Mouse (Mus musculus) bone marrow, adult 2 months (tissue): ENCODE measurements around the gene Herc4. TPM values are rescaled to one million over a fixed set of nuclear protein-coding genes. Genes with fewer than 3 reads are reported as not detected.
A peak's percentile ranks its signal among the peaks of the same experiment; 100 is the strongest.

Experiments used
- H3K27ac ChIP-seq: fragments of 200-500 bp; 2 replicates; pipeline ENCODE4 v1.5.1; 2012; ENCODE audit warnings: low read depth, mild to moderate bottlenecking, control low read depth, inconsistent platforms, low read length; ENCODE audit not compliant: control insufficient read depth, poor library complexity, insufficient read depth
- H3K4me1 ChIP-seq: fragments of 200-500 bp; 2 replicates; pipeline ENCODE4 v1.6.1; 2011; ENCODE audit warnings: low read length; ENCODE audit not compliant: control insufficient read depth, insufficient read depth
- H3K4me3 ChIP-seq: fragments of 200-500 bp; replicated peaks from 2 replicates; pipeline ENCODE3; 2011; ENCODE audit warnings: mild to moderate bottlenecking, low read depth, low read length, control low read depth; ENCODE audit not compliant: control insufficient read depth
- CTCF ChIP-seq: fragments of 200-500 bp; IDR thresholded peaks from 2 replicates; pipeline ENCODE4 v1.5.1; 2011; ENCODE audit warnings: low read length, control low read depth; ENCODE audit not compliant: control insufficient read depth, insufficient read depth
- POLR2A ChIP-seq: fragments of 200-500 bp; IDR thresholded peaks from 2 replicates; pipeline ENCODE4 v1.6.1; 2011; ENCODE audit warnings: low read depth, mild to moderate bottlenecking, control low read depth, low read length, borderline replicate concordance; ENCODE audit not compliant: control insufficient read depth
- WGBS: fragments of 180-500 bp; shearing (Covaris S2); methylation state at CpG from one replicate; pipeline ENCODE4 v1.1.7; 2018; 5-methylcytosine and 5-hydroxymethylcytosine counted together
- polyA plus RNA-seq: library from polyadenylated mRNA; stranded (reverse); fragments of >200 nt; gene quantifications from 2 replicates; pipeline ENCODE4 v1.2.4, GENCODE M21; 2011; ENCODE audit warnings: low replicate concordance; ENCODE audit not compliant: missing spikeins, insufficient read depth, insufficient read length

The Herc4 gene
- polyA plus RNA-seq = 29.9 and 76.5 TPM in 2 replicates

- no peaks in the 10 kb centered on the region; the same call in 1 of the 2 replicates for H3K4me1 ChIP-seq
- H3K27ac ChIP-seq = peak within 1 kb of the TSS; percentile 100
- WGBS = under 1% methylated on average over 44 of the region's 44 CpGs
- peak; percentile 87; the same call in 1 of the 2 replicates for TF ChIP-seq POLR2A
- TF ChIP-seq CTCF = no peak
- H3K4me3 ChIP-seq = peak within 1 kb of the TSS; percentile 99
Observed at GRCm38 (mm10) chr10:63243493-63244054, at the start of gene Herc4. TSS of gene Herc4 (plus strand) at chr10:63243810.

- no peaks in the 10 kb centered on the region; the same call in 1 of the 2 replicates for H3K4me1 ChIP-seq
- H3K4me3 ChIP-seq = no peak overlapping the region
- WGBS = 64% methylated on average over 4 of the region's 4 CpGs
- no peak overlapping the region for H3K27ac ChIP-seq
- TF ChIP-seq CTCF (no peak), POLR2A (no peak)
Observed at GRCm38 (mm10) chr10:63199008-63199407, 44.6 kb upstream of the Herc4 start.

DNA sequence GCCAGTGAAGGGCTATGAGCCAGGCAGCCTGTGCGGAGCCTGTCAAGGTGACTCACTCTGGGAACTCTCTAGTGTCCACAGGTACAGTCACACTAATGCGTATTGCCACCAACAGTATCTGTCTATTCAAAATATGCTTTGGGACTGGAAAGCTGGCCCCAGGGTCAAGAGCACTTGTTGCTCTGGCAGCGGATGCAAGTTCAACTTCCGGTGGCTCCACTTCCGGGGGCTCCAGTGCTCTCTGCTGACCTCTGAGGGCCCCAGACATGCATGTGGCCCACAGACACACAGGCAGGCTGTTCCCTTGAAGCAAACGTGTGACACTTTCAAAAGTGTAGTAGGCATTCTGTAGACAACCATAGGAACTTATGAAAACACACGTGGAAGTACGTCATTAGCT lies 42.1 kb upstream of the Herc4 start:
- TF ChIP-seq POLR2A = no peak
- no peak for TF ChIP-seq CTCF
- 82% methylated on average over 8 of the region's 8 CpGs for WGBS
- Histone ChIP-seq H3K4me1 (no peaks in the 10 kb centered on the region; the same call in none of the 2 replicates), H3K27ac (no peak overlapping the region), H3K4me3 (no peak overlapping the region)

DNA sequence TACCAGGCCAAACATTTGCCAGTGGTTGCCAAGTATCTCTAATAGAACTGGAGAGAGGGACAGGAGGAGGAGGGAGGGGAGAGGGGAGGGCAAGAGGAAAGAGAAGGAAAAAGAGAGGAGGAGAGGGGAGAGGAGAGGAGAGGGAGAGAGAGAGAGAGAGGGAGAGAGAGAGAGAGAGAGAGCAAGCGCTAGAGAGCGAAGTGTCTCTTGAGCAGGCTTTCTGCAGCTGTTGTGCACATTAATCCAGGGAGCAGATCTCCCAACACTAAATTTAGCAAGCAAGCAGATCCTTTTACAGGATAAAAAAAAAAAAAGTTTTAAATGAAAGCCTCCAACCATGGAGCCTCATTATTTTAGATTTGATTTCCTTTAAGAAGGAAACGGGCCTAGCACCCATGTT lies 40.6 kb upstream of the Herc4 start:
- Histone ChIP-seq H3K4me3 (no peak overlapping the region), H3K27ac (no peak overlapping the region), H3K4me1 (no peaks in the 10 kb centered on the region; the same call in none of the 2 replicates)
- TF ChIP-seq CTCF (no peak), POLR2A (no peak)
- 89% methylated on average over 3 of the region's 3 CpGs for WGBS

- H3K27ac ChIP-seq = no peak within 1 kb of the TSS
Observed at GRCm38 (mm10) chr10:63203728-63204127, 39.9 kb upstream of the Herc4 start, which contains the start of gene Mypn. TSS of gene Mypn (minus strand) at chr10:63203952.

GRCm38 (mm10) chr10:63208871-63209270 lies 34.7 kb upstream of the Herc4 start:
- TF ChIP-seq CTCF = no peak
- TF ChIP-seq POLR2A = no peak
- 82% methylated on average over 6 of the region's 6 CpGs for WGBS
- H3K27ac ChIP-seq = no peak overlapping the region
- H3K4me1 ChIP-seq = no peaks in the 10 kb centered on the region; the same call in 1 of the 2 replicates
- H3K4me3 ChIP-seq = no peak overlapping the region

More at GRCm38 (mm10) chr10:63203728-63204127, 39.9 kb upstream of the Herc4 start, which contains the start of gene Mypn:
- 92% methylated on average over 15 of the region's 15 CpGs for WGBS
- Histone ChIP-seq H3K4me3 (no peak within 1 kb of the TSS), H3K4me1 (no peaks in the 10 kb centered on the region; the same call in none of the 2 replicates)
- TF ChIP-seq CTCF (no peak), POLR2A (no peak)

GRCm38 (mm10) chr10:63221081-63221783 lies 22.4 kb upstream of the Herc4 start:
- WGBS = 76% methylated on average over 7 of the region's 7 CpGs
- H3K27ac ChIP-seq = no peak overlapping the region
- H3K4me3 ChIP-seq = no peak overlapping the region
- no peak for TF ChIP-seq POLR2A
- no peak for TF ChIP-seq CTCF
- no peaks in the 10 kb centered on the region for H3K4me1 ChIP-seq

- WGBS = 81% methylated on average over 12 of the region's 12 CpGs
- no peaks in the 10 kb centered on the region for H3K4me1 ChIP-seq
- no peak overlapping the region for H3K27ac ChIP-seq
- TF ChIP-seq CTCF (no peak), POLR2A (no peak)
- H3K4me3 ChIP-seq = no peak overlapping the region
Observed at GRCm38 (mm10) chr10:63224341-63224740, 19.3 kb upstream of the Herc4 start.

- Histone ChIP-seq H3K4me1 (no peaks in the 10 kb centered on the region), H3K27ac (no peak overlapping the region), H3K4me3 (no peak overlapping the region)
- TF ChIP-seq CTCF (no peak), POLR2A (no peak)
- 84% methylated on average over 7 of the region's 7 CpGs for WGBS
Observed at GRCm38 (mm10) chr10:63230266-63230665, 13.3 kb upstream of the Herc4 start.
